Mouse (Mus musculus) forebrain, postnatal 0 days (tissue): ENCODE measurements around the gene Bmp2k. TPM values are rescaled to one million over a fixed set of nuclear protein-coding genes. Genes with fewer than 3 reads are reported as not detected.
A peak's percentile ranks its signal among the peaks of the same experiment; 100 is the strongest.

Experiments
- ATAC-seq: fragments of 200-750 bp; cut with Nextera tagmentation; 2 replicates; pipeline ENCODE4 v1.8.0; 2017; ENCODE audit warnings: mild to moderate bottlenecking, moderate library complexity
- DNase-seq: peaks from one replicate; pipeline ENCODE4 v3.0.0-alpha.2; 2015
- H3K27ac ChIP-seq: fragments of 300-500 bp; sonication (generic); 2 replicates; pipeline ENCODE4 v1.5.1; 2014; ENCODE audit warnings: low read depth, mild to moderate bottlenecking, antibody characterized with exemption, low read length, moderate library complexity, mixed read lengths
- H3K27me3 ChIP-seq: fragments of 300-500 bp; sonication (generic); 2 replicates; pipeline ENCODE4 v1.6.1; 2014; ENCODE audit warnings: mild to moderate bottlenecking, low read length, mixed read lengths; ENCODE audit not compliant: insufficient read depth
- H3K36me3 ChIP-seq: fragments of 300-500 bp; sonication (generic); 2 replicates; pipeline ENCODE4 v1.6.1; 2014; ENCODE audit warnings: mild to moderate bottlenecking, moderate library complexity; ENCODE audit not compliant: insufficient read depth
- H3K4me1 ChIP-seq: fragments of 300-500 bp; sonication (generic); 2 replicates; pipeline ENCODE4 v1.6.1; 2014; ENCODE audit warnings: antibody characterized with exemption; ENCODE audit not compliant: insufficient read depth
- H3K4me2 ChIP-seq: fragments of 300-500 bp; sonication (generic); 2 replicates; pipeline ENCODE4 v1.6.1; 2014; ENCODE audit warnings: low read depth, mild to moderate bottlenecking, moderate library complexity
- H3K4me3 ChIP-seq: fragments of 300-500 bp; sonication (generic); 2 replicates; pipeline ENCODE4 v1.5.1; 2014; ENCODE audit warnings: low read depth, low read length, mixed read lengths
- H3K9ac ChIP-seq: fragments of 300-500 bp; sonication (generic); 2 replicates; pipeline ENCODE4 v1.6.1; 2014; ENCODE audit warnings: mild to moderate bottlenecking
- H3K9me3 ChIP-seq: fragments of 300-500 bp; sonication (generic); 2 replicates; pipeline ENCODE4 v1.6.1; 2016; ENCODE audit warnings: low read length
- CTCF ChIP-seq: sonication (generic); IDR thresholded peaks from 2 replicates; pipeline ENCODE4 v1.5.1; 2016; ENCODE audit warnings: antibody characterized with exemption, control low read depth, low read depth
- WGBS: fragments of 180-500 bp; shearing (Covaris S2); extraction: QIAGEN DNeasy Blood & Tissue Kit; methylation state at CpG from one replicate; pipeline ENCODE4 v1.1.7; 2014; 5-methylcytosine and 5-hydroxymethylcytosine counted together
- polyA plus RNA-seq: library from polyadenylated mRNA; unstranded; fragments of >200 nt; fragmentation: Nextera tagmentation; extraction: Ambion mirVana; gene quantifications from 2 replicates; pipeline ENCODE4 v1.2.1, GENCODE M21; 2015
- total RNA-seq: library from RNA; depleted of rRNA; stranded (reverse); fragments of >200 nt; gene quantifications from 2 replicates; pipeline ENCODE4 v1.2.3, GENCODE M21; 2014

Gene Bmp2k
- total and polyA plus RNA-seq, 2 experiments from 2014 or later, result 7.1 to 17.9 TPM

- ATAC-seq (peak; percentile 46), DNase-seq (peak; percentile 9)
- Histone ChIP-seq H3K4me3 (peak overlapping the region; percentile 88), H3K27ac (peak overlapping the region; percentile 85), H3K4me2 (peak overlapping the region; percentile 90), H3K27me3 (no peaks in the 10 kb centered on the region), H3K4me1 (peaks cover 8% of the 10 kb centered on the region), H3K36me3 (no peaks in the 10 kb centered on the region), H3K9ac (peak overlapping the region; percentile 74), H3K9me3 (no peaks in the 10 kb centered on the region)
- TF ChIP-seq CTCF, result no peak
- 13% methylated on average over 39 of the region's 39 CpGs for WGBS
These were observed 834 bp upstream of the Bmp2k start for GRCm38 (mm10) chr5:96996401-96997309.

- no peak for ATAC-seq
- peak; percentile 14 for DNase-seq
- Histone ChIP-seq H3K36me3 (no peaks in the 10 kb centered on the region), H3K4me2 (peak overlapping the region; percentile 90), H3K9me3 (no peaks in the 10 kb centered on the region), H3K4me3 (peak overlapping the region; percentile 88), H3K27ac (peak overlapping the region; percentile 85), H3K9ac (peak overlapping the region; percentile 74), H3K27me3 (no peaks in the 10 kb centered on the region), H3K4me1 (peaks cover 8% of the 10 kb centered on the region)
- 1% methylated on average over 70 of the region's 75 CpGs for WGBS
- no peak for TF ChIP-seq CTCF
These were observed 495 bp downstream of the Bmp2k start for GRCm38 (mm10) chr5:96997802-96998565.

GRCm38 (mm10) chr5:96998566-96998907 is 1.0 kb downstream of the Bmp2k start:
- TF ChIP-seq CTCF, result no peak

GRCm38 (mm10) chr5:96999601-97000000 is 2.1 kb downstream of the Bmp2k start:
- no peaks in the 10 kb centered on the region for H3K36me3 ChIP-seq
- H3K4me3 ChIP-seq, result no peak overlapping the region
- ATAC-seq (no peak), DNase-seq (no peak)
- H3K27me3 ChIP-seq, result no peaks in the 10 kb centered on the region
- H3K9ac ChIP-seq, result no peak overlapping the region
- no peaks in the 10 kb centered on the region for H3K9me3 ChIP-seq
- H3K4me1 ChIP-seq, result peaks cover 8% of the 10 kb centered on the region
- 86% methylated on average over 7 of the region's 7 CpGs for WGBS
- no peak overlapping the region; the same call in 1 of the 2 replicates for H3K4me2 ChIP-seq
- no peak overlapping the region for H3K27ac ChIP-seq
- TF ChIP-seq CTCF, result no peak

More at GRCm38 (mm10) chr5:96998566-96998907, 1.0 kb downstream of the Bmp2k start:
- no peaks in the 10 kb centered on the region for H3K9me3 ChIP-seq
- H3K4me2 ChIP-seq, result peak overlapping the region; percentile 90
- H3K4me1 ChIP-seq, result peaks cover 8% of the 10 kb centered on the region
- DNase-seq (no peak), ATAC-seq (no peak)
- no peaks in the 10 kb centered on the region for H3K36me3 ChIP-seq
- 8% methylated on average over 6 of the region's 6 CpGs for WGBS
- H3K4me3 ChIP-seq, result peak overlapping the region; percentile 88
- H3K27me3 ChIP-seq, result no peaks in the 10 kb centered on the region
- no peak overlapping the region; the same call in 1 of the 2 replicates for H3K27ac ChIP-seq
- H3K9ac ChIP-seq, result peak overlapping the region; percentile 74; the same call in 1 of the 2 replicates

GRCm38 (mm10) chr5:97000524-97000923 is 3.0 kb downstream of the Bmp2k start:
- no peak overlapping the region for H3K27ac ChIP-seq
- H3K36me3 ChIP-seq, result no peaks in the 10 kb centered on the region
- no peak overlapping the region for H3K4me2 ChIP-seq
- whole genome bisulfite sequencing, result 90% methylated on average over 5 of the region's 5 CpGs
- peaks cover 8% of the 10 kb centered on the region for H3K4me1 ChIP-seq
- no peaks in the 10 kb centered on the region for H3K27me3 ChIP-seq
- no peaks in the 10 kb centered on the region for H3K9me3 ChIP-seq
- no peak for TF ChIP-seq CTCF
- ATAC-seq (no peak), DNase-seq (no peak)
- no peak overlapping the region for H3K9ac ChIP-seq
- no peak overlapping the region for H3K4me3 ChIP-seq

- Histone ChIP-seq H3K9me3 (no peaks in the 10 kb centered on the region), H3K4me2 (no peak overlapping the region), H3K4me3 (no peak overlapping the region), H3K27ac (no peak overlapping the region), H3K27me3 (no peaks in the 10 kb centered on the region), H3K9ac (no peak overlapping the region), H3K36me3 (no peaks in the 10 kb centered on the region), H3K4me1 (peaks cover 6% of the 10 kb centered on the region)
- no peak for DNase-seq
- ATAC-seq, result no peak
- TF ChIP-seq CTCF, result no peak
- WGBS, result 87% methylated on average over 10 of the region's 10 CpGs
These were observed 3.7 kb downstream of the Bmp2k start for GRCm38 (mm10) chr5:97001153-97001552.

- no peak for TF ChIP-seq CTCF
- Histone ChIP-seq H3K4me3 (no peak overlapping the region), H3K27ac (no peak overlapping the region), H3K4me1 (peaks cover 2% of the 10 kb centered on the region), H3K9ac (no peak overlapping the region), H3K4me2 (no peak overlapping the region), H3K36me3 (no peaks in the 10 kb centered on the region), H3K27me3 (no peaks in the 10 kb centered on the region), H3K9me3 (no peaks in the 10 kb centered on the region)
- DNase-seq (no peak), ATAC-seq (no peak)
- 91% methylated on average over 5 of the region's 5 CpGs for WGBS
These were observed 4.1 kb downstream of the Bmp2k start for GRCm38 (mm10) chr5:97001571-97001970.
